Mouse (Mus musculus) brown adipose tissue, adult 24 weeks (tissue): ENCODE measurements around the gene Ugt1a2. TPM values are rescaled to one million over a fixed set of nuclear protein-coding genes. Genes with fewer than 3 reads are reported as not detected.
"Not testable (repeated sequence)": the region's sequence is repeated elsewhere in the genome, so short reads cannot be mapped to it uniquely, and the experiment has no call there.

Experiments
- H3K27ac ChIP-seq: fragments of 200-500 bp; replicated peaks from 2 replicates; pipeline ENCODE4 v1.5.1; 2012; ENCODE audit warnings: low read depth, mild to moderate bottlenecking, low read length
- H3K4me1 ChIP-seq: fragments of 200-500 bp; 2 replicates; pipeline ENCODE4 v1.6.1; 2012; ENCODE audit warnings: low read length, mixed read lengths; ENCODE audit not compliant: control insufficient read depth, insufficient read depth, insufficient read length
- H3K4me3 ChIP-seq: fragments of 200-500 bp; 2 replicates; pipeline ENCODE4 v1.5.1; 2012; ENCODE audit warnings: low read depth, mild to moderate bottlenecking, low read length, moderate library complexity; ENCODE audit not compliant: insufficient read depth
- polyA plus RNA-seq: library from polyadenylated mRNA; stranded (reverse); fragments of >200 nt; gene quantifications from 2 replicates; pipeline ENCODE4 v1.2.4, GENCODE M21; 2012; ENCODE audit not compliant: missing spikeins, insufficient read depth, insufficient read length

Gene Ugt1a2
- polyA plus RNA-seq: not detected in 2 replicates

DNA sequence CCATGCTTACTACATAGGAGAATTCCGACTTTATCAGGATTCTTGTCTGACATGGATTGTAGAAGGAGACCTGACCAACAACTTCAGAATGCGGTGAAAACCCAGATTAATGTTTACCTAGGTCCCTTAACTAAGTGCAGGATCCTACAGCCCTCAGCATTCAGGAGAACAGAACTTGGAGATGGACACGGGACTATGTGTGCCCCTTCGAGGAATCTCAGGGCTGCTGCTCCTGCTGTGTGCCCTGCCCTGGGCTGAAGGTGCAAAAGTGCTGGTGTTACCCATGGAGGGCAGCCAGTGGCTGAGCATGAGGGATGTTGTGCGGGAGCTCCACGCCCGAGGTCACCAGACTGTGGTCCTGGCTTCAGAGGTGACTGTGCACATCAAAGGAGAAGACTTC, at the start of gene Ugt1a2:
Gene Ugt1a2 (plus strand): TSS at position 146 of the 400 bp plus-strand sequence.
- no peaks in the 10 kb centered on the region for H3K4me1 ChIP-seq
- H3K4me3 ChIP-seq: no peak within 1 kb of the TSS
- H3K27ac ChIP-seq: no peak within 1 kb of the TSS

DNA sequence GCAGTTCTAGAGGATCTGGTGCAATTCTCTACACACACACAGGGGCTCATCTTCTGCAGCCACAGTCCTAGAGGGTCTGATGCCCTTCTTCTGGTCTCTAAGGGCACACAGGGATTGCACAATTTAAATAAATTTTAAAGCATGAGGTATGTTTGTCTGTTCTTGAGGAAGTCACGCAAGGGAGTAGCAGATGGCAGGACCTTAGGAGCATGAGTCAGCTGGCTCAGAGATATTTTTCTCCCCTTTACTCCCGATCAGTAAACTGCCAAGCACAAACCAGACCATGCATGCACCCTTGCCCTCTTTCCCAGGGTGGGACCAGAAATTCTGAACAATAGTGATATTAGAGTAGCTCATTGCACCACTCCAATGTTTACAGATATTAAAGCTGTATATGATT, 42.0 kb upstream of the Ugt1a2 start:
- H3K27ac ChIP-seq: no peak overlapping the region
- H3K4me1 ChIP-seq: no peaks in the 10 kb centered on the region
- H3K4me3 ChIP-seq: no peak overlapping the region

DNA sequence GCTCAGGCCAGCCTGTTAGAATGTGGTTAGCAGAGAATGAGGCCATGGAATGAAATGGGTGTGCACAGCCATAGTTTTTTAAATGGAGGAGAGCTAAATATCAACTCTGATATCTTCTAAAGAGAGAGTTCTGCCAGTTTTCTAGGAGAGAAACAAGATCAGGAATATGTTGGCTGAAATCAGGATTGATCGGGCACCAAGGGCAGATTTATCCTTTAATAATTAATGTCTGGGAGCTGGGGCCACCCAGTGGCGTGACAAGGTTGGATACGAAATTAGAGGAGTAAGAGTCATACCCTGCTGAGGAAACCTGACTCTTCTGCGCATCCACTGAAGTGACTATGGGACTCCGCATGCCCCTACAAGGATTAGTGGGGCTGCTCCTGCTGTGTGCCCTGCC, 34.7 kb upstream of the Ugt1a2 start, which contains the start of gene Ugt1a5:
Gene Ugt1a5 (plus strand): TSS at position 302 of the 400 bp plus-strand sequence.
- Histone ChIP-seq H3K4me1 (no peaks in the 10 kb centered on the region), H3K4me3 (no peak within 1 kb of the TSS), H3K27ac (no peak within 1 kb of the TSS)

DNA sequence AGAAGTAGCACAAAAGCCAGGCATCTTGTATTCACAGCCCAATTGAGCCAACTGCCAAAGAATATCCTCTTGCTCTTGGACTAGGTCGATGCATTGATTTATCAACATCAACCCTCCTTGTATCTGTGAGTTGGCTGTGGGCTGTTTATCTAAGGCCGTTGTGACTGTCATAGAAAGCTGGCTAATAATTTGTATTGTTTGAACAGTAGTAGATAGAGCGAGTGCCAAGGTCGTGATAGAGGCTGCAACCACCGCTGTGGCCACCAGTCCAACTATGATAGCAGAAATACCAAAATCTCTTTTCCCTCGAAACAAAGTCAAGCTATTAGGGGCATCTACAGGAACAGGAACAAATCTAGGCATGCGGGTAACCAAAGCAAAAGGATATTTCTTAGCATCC, 28.2 kb upstream of the Ugt1a2 start:
- H3K4me1 ChIP-seq, H3K4me3 ChIP-seq, H3K27ac ChIP-seq: not testable (repeated sequence)

DNA sequence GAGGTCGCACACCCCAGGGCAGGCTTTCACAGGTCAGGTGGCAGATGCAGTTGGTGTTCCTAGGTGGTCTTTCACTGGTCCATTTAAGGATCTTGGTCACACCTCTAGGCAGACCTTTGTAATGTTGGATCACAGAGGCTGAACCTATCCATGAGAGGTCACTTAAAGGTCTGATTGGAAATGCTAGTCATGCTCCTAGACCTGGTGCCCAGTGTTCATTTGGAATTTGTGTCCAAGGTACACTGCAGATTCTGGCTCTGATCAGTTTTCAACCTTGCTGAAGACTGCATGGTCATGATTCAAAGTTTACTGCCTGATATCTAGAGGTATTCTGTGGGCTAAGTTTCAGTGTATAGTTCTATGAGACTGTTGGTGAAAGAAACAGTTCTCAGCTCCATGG, 20.7 kb upstream of the Ugt1a2 start:
- no peaks in the 10 kb centered on the region for H3K4me1 ChIP-seq
- no peak overlapping the region for H3K4me3 ChIP-seq
- no peak overlapping the region for H3K27ac ChIP-seq

DNA sequence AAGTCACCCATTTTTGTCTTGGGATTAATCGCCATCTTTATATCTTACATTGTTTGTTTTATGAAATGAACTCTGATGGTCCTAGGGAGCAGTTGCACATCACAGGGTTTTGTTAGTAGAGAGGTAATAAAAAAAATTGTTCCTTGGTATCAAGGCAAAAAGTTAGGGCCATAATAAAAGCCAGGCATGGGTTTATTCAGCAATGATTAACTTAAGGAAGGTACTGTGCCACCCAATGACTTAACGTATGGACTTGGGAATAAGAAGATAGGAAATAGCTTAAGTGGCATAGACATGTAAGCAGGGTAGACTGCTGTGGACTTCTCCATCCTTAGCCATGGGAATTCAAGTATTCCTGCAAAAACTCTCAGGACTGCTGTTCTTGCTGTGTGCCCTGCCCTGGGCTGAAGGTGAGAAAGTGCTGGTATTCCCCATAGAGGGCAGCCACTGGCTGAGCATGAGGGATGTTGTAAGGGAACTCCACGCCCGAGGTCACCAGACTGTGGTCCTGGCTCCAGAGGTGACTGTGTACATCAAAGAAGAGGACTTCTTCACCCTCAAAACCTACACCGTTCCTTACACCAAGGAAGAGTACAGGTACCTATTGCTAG, 14.0 kb upstream of the Ugt1a2 start:
- Histone ChIP-seq H3K4me1 (no peaks in the 10 kb centered on the region), H3K4me3 (no peak overlapping the region), H3K27ac (no peak overlapping the region)

DNA sequence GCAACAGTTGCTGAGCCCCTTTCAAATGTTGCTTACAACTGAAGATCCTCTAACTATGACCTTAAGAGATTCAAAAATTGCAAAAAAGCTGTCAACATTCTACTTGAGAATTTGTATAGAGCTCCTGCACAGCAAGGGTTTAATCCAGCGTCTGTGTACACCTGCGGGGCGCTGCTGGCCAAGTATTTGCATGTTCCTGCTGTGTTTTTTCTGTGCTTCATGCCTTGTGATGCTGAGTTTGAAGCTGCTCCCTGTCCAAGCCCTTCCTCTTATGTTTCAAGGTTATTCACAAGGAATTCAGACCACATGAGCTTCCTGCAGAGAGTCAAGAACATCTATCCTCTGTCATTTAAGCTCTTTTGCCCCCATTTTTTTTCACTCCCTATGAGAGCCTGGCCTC, 8.3 kb upstream of the Ugt1a2 start:
- H3K4me1 ChIP-seq: no peaks in the 10 kb centered on the region
- no peak overlapping the region for H3K4me3 ChIP-seq

DNA sequence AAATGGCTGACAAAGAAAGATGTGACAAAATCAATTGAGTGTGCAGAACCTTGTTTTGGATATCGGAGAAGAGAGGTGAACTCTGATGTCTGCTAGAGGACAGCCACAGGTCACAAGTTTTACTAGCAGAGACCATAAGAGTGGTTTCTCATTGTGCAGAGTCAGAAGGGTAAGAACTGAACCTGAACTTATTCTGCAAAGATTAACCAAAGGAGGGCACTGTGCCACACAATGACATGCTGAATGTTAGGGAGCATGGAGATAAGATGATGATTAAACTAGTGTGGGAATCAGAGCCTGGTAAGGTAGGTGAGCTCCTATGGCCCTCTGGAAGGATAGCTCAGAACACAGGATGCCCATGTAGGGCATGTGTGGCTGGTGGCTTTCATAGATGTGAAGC, 4.7 kb upstream of the Ugt1a2 start:
- Histone ChIP-seq H3K4me1 (no peaks in the 10 kb centered on the region), H3K4me3 (no peak overlapping the region), H3K27ac (no peak overlapping the region)

More for the DNA sequence above, 8.3 kb upstream of the Ugt1a2 start:
- no peak overlapping the region for H3K27ac ChIP-seq

DNA sequence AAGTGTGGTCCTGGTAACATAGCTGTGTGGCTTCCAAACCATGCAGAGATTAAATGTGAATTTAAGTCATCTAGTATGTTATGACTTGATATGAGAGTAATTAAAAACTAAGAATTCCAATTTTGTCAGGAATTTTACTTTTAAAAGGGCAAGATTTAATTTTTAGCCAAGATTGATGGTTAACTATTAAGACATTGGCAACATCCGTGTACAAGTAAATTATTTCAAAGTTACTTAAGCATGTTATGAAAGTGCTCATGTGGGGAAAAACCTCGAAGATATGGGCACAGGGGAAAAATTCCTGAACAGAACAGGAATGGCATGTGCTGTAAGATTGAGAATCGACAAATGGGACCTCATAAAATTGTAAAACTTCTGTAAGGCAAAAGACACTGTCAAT, 3.0 kb upstream of the Ugt1a2 start:
- no peak overlapping the region for H3K27ac ChIP-seq
- no peaks in the 10 kb centered on the region for H3K4me1 ChIP-seq
- H3K4me3 ChIP-seq: no peak overlapping the region

DNA sequence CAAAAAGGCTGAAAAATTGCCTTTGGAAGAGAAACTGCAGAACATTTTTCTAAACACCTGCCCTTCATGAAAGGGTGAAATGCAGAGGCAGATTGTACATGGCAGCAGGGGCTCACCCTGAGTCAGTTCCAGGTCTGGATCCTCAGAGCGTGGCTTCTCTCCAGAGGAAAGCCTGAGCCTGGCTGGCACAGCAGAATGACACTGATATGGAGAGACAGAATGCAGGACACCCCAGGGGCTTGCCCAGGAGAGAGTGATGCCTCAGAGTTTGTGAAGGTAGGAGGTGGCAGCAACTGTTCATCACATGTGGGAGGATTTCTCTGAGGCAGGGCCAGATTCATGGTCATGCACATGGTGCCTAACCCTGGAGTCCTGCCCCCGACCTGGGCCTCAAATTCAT, 405 bp upstream of the Ugt1a2 start:
- no peak overlapping the region for H3K27ac ChIP-seq

DNA sequence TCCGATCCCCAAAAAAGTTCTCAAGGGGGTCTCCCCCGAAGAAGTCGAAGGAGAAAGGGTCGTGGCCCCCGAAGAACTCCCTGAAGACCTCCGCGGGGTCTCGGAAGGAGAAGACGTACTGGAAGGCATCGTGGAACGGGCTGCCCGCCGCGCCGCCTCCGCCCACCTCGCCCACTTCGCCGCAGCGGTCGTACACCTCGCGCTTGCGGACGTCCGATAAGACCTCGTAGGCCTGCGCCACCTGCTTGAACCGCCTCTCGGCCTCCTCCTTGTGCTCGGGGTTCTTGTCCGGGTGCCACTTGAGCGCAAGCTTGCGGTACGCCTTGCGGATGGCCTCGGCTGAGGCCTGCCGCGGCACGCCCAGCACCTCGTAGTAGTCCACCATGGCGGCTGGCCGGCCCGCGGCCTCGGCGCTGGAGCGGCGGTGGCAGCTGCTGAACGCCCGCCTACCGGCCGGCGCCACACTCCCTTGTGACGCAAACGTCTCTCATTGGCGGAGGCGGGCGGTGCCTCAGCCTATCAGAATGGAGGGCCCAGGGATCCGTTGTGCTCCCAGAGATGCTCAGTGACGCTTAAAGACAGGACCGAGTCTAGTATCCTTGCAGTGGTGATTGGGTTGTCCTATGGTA, 5.0 kb downstream of the Ugt1a2 start, which contains the start of gene Dnajb3:
Gene Dnajb3 (minus strand): TSS at position 489 of the 629 bp plus-strand sequence.
- no peak within 1 kb of the TSS for H3K27ac ChIP-seq
- peak within 1 kb of the TSS; percentile 71 for H3K4me3 ChIP-seq
- H3K4me1 ChIP-seq: no peaks in the 10 kb centered on the region

More for the DNA sequence above, 405 bp upstream of the Ugt1a2 start:
- Histone ChIP-seq H3K4me1 (no peaks in the 10 kb centered on the region), H3K4me3 (no peak overlapping the region)

DNA sequence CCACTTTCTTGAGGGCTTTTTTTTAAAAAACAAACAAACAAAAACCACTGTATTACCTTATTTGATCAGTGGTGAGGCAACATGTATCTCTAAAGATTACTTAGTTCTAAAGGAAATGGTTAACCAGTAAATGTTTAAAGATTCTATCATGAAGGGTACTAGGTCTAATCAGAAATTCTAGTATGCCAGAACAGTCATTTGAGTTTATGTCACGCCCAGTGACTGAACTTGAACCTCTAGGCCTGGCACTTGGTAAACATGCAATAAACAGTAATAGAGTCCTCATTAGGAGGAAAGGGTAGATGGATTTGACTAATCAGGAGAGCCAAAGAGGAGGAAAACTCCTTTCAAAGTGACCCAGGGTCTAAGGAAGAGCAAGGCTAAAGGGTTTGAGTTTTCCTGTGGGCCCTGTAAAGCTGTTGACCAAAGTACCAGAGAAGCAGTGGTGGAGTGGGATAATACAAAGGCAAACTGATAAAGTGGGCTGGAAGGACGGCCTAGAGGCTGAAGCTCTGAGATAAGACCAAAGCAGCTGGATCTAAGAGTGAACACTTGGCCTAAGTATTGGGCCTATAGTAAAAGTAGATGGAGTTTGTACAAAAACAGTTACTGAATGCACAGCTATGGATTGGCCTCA, 6.6 kb downstream of the Ugt1a2 start:
- H3K27ac ChIP-seq: no peak overlapping the region

DNA sequence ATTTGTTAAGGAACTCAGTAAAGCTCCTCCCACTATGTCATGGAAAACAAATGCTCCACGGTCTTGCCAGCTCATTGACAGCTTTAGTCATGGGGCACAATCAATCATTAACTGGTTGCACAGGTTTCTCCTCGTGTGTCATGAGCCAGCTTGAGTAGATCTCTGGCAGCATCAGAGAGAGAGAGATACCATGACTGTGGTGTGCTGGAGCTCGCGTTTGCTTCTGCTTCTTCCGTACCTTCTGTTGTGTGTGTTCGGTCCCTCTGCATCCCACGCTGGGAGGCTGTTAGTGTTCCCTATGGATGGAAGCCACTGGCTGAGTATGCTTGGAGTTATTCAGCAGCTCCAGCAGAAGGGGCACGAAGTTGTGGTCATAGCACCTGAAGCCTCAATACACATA, 11.4 kb downstream of the Ugt1a2 start, which contains the start of gene Ugt1a1:
Gene Ugt1a1 (plus strand): TSS at position 148 of the 400 bp plus-strand sequence.
- Histone ChIP-seq H3K27ac (no peak within 1 kb of the TSS), H3K4me3 (no peak within 1 kb of the TSS), H3K4me1 (no peaks in the 10 kb centered on the region)

More for the DNA sequence above, 6.6 kb downstream of the Ugt1a2 start:
- Histone ChIP-seq H3K4me1 (no peaks in the 10 kb centered on the region), H3K4me3 (no peak overlapping the region)

DNA sequence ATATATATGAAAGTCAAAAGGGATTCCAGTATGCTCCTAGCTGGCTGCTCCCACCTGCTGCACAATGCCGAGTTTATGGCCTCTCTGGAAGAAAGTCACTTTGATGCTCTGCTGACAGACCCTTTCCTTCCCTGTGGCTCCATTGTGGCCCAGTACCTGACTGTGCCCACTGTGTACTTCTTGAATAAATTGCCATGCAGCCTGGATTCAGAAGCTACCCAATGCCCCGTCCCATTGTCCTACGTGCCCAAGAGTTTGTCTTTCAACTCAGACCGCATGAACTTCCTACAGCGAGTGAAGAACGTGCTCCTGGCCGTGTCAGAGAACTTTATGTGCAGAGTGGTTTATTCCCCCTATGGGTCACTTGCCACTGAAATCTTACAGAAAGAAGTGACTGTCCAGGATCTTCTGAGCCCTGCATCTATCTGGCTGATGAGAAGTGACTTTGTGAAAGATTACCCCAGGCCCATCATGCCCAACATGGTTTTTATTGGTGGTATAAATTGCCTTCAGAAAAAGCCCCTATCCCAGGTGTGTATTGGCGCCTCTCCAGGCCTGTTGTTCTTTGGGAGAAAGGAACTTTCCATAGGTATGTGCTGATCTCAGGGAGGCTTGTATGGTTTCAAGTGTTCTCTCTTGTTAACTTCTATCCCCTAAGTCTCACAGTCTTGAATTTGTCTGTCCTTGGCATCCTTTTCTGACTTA, 12.1 kb downstream of the Ugt1a2 start:
- Histone ChIP-seq H3K27ac (no peak overlapping the region), H3K4me1 (no peaks in the 10 kb centered on the region), H3K4me3 (no peak overlapping the region)

DNA sequence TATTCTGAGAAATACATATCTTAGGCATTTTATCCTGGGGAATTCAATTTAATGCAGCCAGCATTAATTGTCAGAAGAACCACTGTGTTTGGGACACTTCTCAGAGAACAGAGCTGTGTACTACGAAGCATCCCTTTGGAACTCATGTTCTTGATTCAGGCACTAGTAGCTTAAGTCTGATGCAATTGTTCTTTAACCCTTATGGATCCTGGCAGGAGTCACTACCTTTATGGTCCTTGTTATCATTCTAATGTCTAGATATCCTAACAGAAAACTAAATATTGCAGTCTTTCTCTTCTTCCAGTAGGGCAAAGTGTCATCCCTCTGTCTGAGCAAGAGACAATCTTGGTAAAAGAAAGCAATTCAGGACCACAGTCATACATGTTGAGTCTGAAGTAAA, 12.7 kb downstream of the Ugt1a2 start:
- H3K4me1 ChIP-seq: no peaks in the 10 kb centered on the region
- no peak overlapping the region for H3K4me3 ChIP-seq
- no peak overlapping the region for H3K27ac ChIP-seq
